ENCODE assay signal across 8 mouse cellular contexts in the genomic region with DNA sequence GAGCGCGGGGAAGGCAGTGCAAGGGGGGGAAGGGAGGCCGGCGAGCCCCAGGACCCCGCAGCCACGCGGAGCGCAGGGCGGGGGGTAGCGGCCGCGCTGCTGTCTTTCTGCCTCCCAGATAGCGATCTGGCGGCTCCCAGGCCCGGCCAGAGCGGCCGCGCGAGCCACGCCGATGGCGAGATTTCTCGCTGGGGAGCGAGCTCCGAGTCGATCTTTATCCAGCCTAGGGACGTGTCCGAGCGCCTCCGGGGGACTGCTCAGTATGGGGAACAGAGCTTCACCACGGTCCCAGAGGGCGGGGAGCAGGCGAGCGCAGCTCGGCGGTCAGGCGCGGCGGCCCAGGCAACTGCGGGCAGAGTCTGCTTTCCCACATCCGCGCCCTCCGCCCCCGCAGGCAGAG. TPM values are rescaled to one million over a fixed set of nuclear protein-coding genes. Genes with fewer than 3 reads are reported as not detected.
DNase-seq lines count a peak whose midpoint lies in the region; ATAC-seq lines count a peak whose summit lies in the region.

No protein-coding gene starts in this region.

- peak; percentile 64 for ATAC-seq in lung, embryonic 15.5 days (ENCODE audit: borderline replicate concordance, extremely low read depth, low FRiP score, low TSS enrichment)
- peak; percentile 70; the same call in 1 of the 2 replicates for ATAC-seq in intestine, embryonic 14.5 days (replicated peaks; ENCODE audit: low FRiP score, low TSS enrichment, low read depth)
- peak; percentile 55; the same call in 1 of the 2 replicates for ATAC-seq in megakaryocyte progenitor cell, adult 5-6 weeks (replicated peaks; ENCODE audit: poor library complexity)
- peak; percentile 73 for ATAC-seq in stomach, embryonic 14.5 days (ENCODE audit: insufficient number of reproducible peaks, insufficient read depth, low FRiP score, low read depth)

- peaks cover 71% of the 10 kb centered on the region for H3K27me3 ChIP-seq in lung, embryonic 15.5 days
- peaks cover 68% of the 10 kb centered on the region for H3K27me3 ChIP-seq in forebrain, embryonic 10.5 days (ENCODE audit: poor library complexity, severe bottlenecking)
- peaks cover 61% of the 10 kb centered on the region for H3K27me3 ChIP-seq in intestine, embryonic 14.5 days (replicated peaks; ENCODE audit: control insufficient read depth, insufficient read depth, low read length)
- H3K27me3 ChIP-seq in stomach, embryonic 14.5 days (ENCODE audit: control insufficient read depth, insufficient read depth, low read length) = peaks cover 48% of the 10 kb centered on the region

- peak overlapping the region; percentile 55 for H3K4me3 ChIP-seq in lung, embryonic 15.5 days
- H3K4me3 ChIP-seq in forebrain, embryonic 10.5 days = peak overlapping the region; percentile 74
- H3K4me3 ChIP-seq in intestine, embryonic 14.5 days (ENCODE audit: low read depth, low read length) = peak overlapping the region; percentile 46
- H3K4me3 ChIP-seq in stomach, embryonic 14.5 days (ENCODE audit: low read depth, low read length) = peak overlapping the region; percentile 48

- H3K4me1 ChIP-seq in lung, embryonic 15.5 days = peaks cover 8% of the 10 kb centered on the region
- peaks cover 32% of the 10 kb centered on the region for H3K4me1 ChIP-seq in forebrain, embryonic 10.5 days
- 0 out of 2 replicates have a peak, but pooled peaks cover 5% of the 10 kb centered on the region for H3K4me1 ChIP-seq in intestine, embryonic 14.5 days (replicated peaks; ENCODE audit: control insufficient read depth, insufficient read depth, low read length)
- H3K4me1 ChIP-seq in stomach, embryonic 14.5 days (ENCODE audit: control insufficient read depth, insufficient read depth, low read length) = peaks cover 6% of the 10 kb centered on the region; the same call in 1 of the 2 replicates

- no peak overlapping the region for H3K27ac ChIP-seq in lung, embryonic 15.5 days
- peak overlapping the region; percentile 92 for H3K27ac ChIP-seq in forebrain, embryonic 10.5 days
- H3K27ac ChIP-seq in intestine, embryonic 14.5 days (ENCODE audit: low read depth) = no peak overlapping the region
- no peak overlapping the region for H3K27ac ChIP-seq in stomach, embryonic 14.5 days (ENCODE audit: low read length)

- peak overlapping the region; percentile 32; the same call in 1 of the 2 replicates for H3K9ac ChIP-seq in lung, embryonic 15.5 days
- H3K9ac ChIP-seq in intestine, embryonic 14.5 days (ENCODE audit: low read length) = peak overlapping the region; percentile 49
- peak overlapping the region; percentile 30; the same call in 1 of the 2 replicates for H3K9ac ChIP-seq in stomach, embryonic 14.5 days (replicated peaks; ENCODE audit: low read depth, low read length)

- WGBS in lung, embryonic 15.5 days = 1% methylated on average over 32 of the region's 44 CpGs
- under 1% methylated on average over 40 of the region's 44 CpGs for WGBS in forebrain, embryonic 10.5 days
- WGBS in intestine, embryonic 14.5 days = under 1% methylated on average over 28 of the region's 44 CpGs
- 1% methylated on average over 35 of the region's 44 CpGs for WGBS in stomach, embryonic 14.5 days

- H3K36me3 ChIP-seq in lung, embryonic 15.5 days = no peaks in the 10 kb centered on the region
- no peaks in the 10 kb centered on the region for H3K36me3 ChIP-seq in forebrain, embryonic 10.5 days (replicated peaks)
- no peaks in the 10 kb centered on the region for H3K36me3 ChIP-seq in intestine, embryonic 14.5 days (ENCODE audit: control insufficient read depth, insufficient read depth, low read length)
- H3K36me3 ChIP-seq in stomach, embryonic 14.5 days (ENCODE audit: control insufficient read depth, insufficient read depth, low read length) = no peaks in the 10 kb centered on the region

- no peaks in the 10 kb centered on the region for H3K9me3 ChIP-seq in lung, embryonic 15.5 days
- H3K9me3 ChIP-seq in forebrain, embryonic 10.5 days = no peaks in the 10 kb centered on the region
- H3K9me3 ChIP-seq in intestine, embryonic 14.5 days (ENCODE audit: control insufficient read depth, low read length) = no peaks in the 10 kb centered on the region
- no peaks in the 10 kb centered on the region for H3K9me3 ChIP-seq in stomach, embryonic 14.5 days (ENCODE audit: control insufficient read depth, low read depth, low read length)

- H3K4me2 ChIP-seq in lung, embryonic 15.5 days = peak overlapping the region; percentile 92
- peak overlapping the region; percentile 75 for H3K4me2 ChIP-seq in intestine, embryonic 14.5 days (ENCODE audit: low read length)
- H3K4me2 ChIP-seq in stomach, embryonic 14.5 days (replicated peaks; ENCODE audit: low read depth, low read length) = peak overlapping the region; percentile 88

- DNase-seq in lung, postnatal 36 days = no peak
- DNase-seq in c-Kit-positive CD71-negative TER-119-negative erythroid progenitor cells, embryonic 14.5 days (ENCODE audit: low read depth) = peak; percentile 6
- DNase-seq in forebrain, embryonic 10.5 days (ENCODE audit: extremely low spot score, low spot score) = peak; percentile 63
- peak; percentile 77 for DNase-seq in intestine, embryonic 14.5 days (ENCODE audit: low spot score)
- no peak for DNase-seq in gastrocnemius, adult 8-10 months (ENCODE audit: low spot score in 2 of 2)

RNA-seq across cellular contexts. Expression of a gene that starts 0.6 kb away (rescaled TPM):
- 1.4 and 2.0 TPM in 2 replicates for polyA plus RNA-seq in lung, embryonic 15.5 days (2015; fragmentation: Nextera tagmentation; extraction: Ambion mirVana)
- 8.6 and 9.5 TPM in 2 replicates for polyA plus RNA-seq in forebrain, embryonic 10.5 days (2016; fragmentation: Nextera tagmentation; extraction: Ambion mirVana)
- 4.1 and 5.6 TPM in 2 replicates for polyA plus RNA-seq in intestine, embryonic 14.5 days (2014; fragmentation: Nextera tagmentation; extraction: Ambion mirVana)
- total RNA-seq in megakaryocyte progenitor cell, adult 5-6 weeks (2015) = not detected in 2 replicates
- total RNA-seq in megakaryocyte progenitor cell, adult 5-6 weeks (2017) = not detected in 2 replicates
- 3.5 TPM in 2 replicates for polyA plus RNA-seq in stomach, embryonic 14.5 days (2014; fragmentation: Nextera tagmentation; extraction: Ambion mirVana)
- under 1 TPM in 3 of 4 experiments, not detected in 1; 0.10 to 0.97 (median 0.27) TPM for total RNA-seq in gastrocnemius, adult 8-10 months (2022)

Comparison
In these comparisons a context has a peak if more than half of its experiments do, and no peak if none do; other contexts are left out.
1. DNase-seq: peak in c-Kit-positive CD71-negative TER-119-negative erythroid progenitor cells, embryonic 14.5 days (single experiment), forebrain, embryonic 10.5 days (single experiment) and intestine, embryonic 14.5 days (single experiment); none in lung, postnatal 36 days (single experiment) and gastrocnemius, adult 8-10 months (0 of 2).
2. Peak in every context shown above with its lines, with median percentiles within 50 percentile points of each other: ATAC-seq, H3K4me2 ChIP-seq, H3K4me3 ChIP-seq and H3K9ac ChIP-seq.